Mouse (Mus musculus) ovary, adult 18-20 months (tissue): ENCODE results near the gene Pitpnm2.
"Not testable (repeated sequence)": the region's sequence is repeated elsewhere in the genome, so short reads cannot be mapped to it uniquely, and the experiment has no call there.

Source experiments
- DNase-seq: peaks from one replicate; pipeline ENCODE4 v3.0.0; 2022; ENCODE audit warnings: low spot score, mixed read lengths

The Pitpnm2 gene

GRCm38 (mm10) chr5:124221037-124221735 lies 28.4 kb downstream of the Pitpnm2 start:
- DNase-seq, result peak; percentile 80

- DNase-seq, result no peak
Measured at GRCm38 (mm10) chr5:124220551-124220950, 29.0 kb downstream of the Pitpnm2 start.

DNA sequence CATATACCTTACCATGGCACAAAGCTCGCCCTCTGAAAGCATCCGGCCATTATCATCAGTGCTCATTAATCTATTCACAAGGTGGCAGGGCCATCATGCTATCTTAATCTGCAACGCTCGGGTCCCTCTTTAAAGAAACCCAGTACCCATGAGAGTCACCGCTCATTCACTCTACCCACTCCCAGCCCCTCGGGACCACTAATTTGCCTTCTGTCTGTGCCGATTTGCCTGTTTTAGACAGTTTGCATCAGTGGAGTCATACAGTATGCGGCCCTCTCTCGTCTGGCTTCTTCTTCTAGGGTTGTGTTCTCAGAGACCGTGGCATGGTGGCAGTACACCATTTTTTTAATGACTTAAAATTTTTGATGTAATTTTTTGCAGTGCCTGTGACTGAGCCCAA lies 30.1 kb downstream of the Pitpnm2 start:
- no peak for DNase-seq

DNA sequence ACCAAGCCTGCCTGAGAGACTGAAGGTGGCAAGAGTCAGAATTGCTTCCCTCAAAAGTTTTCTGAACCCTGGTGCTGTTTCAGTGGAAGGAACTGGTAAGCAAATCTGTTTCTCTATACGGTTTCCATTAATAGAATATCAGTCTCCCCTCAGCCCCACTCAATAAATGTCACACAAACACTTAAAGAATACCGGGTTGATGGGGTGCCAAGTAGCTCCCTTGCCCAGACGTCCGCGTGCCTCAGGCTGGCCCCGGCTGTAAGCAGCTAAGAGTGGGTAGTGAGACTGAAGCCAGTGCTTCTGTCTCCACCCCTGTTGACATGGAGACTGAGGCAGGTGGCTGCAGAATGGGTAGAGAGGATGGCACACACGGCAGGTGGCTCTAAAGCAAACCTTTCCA lies 30.6 kb downstream of the Pitpnm2 start:
- DNase-seq, result no peak

DNA sequence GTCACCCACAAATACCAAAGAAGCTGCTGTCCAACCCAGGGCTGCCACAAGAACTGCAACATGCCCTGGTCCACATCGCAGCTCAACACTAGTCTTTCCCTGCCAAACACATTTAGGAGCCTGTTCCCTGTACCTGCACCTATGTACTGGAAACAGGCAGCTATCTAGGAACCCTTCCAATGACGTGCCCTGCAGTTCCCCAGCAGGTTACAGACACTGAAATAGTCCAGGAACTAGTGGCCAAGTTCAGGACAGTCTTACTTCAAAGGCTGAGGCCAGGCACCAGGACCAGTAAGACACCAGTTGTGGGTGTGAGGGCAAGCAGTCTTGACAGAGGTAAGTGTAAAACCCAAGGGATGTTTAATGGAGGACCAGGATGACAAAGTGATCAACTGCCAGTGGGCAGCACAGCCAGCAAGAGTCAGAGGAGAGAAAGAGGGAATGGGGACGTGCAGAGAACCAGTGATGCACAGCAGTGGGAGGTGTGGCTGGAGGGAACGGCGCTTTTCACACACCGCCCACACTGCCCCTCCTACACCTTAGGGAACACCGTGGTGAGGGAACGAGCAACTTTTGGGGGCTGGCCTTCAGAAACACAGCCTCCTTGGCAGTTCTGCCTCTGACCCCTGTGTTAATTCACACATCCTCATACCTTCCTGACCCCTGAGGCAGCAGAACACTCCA lies 31.9 kb downstream of the Pitpnm2 start:
- no peak for DNase-seq

DNA sequence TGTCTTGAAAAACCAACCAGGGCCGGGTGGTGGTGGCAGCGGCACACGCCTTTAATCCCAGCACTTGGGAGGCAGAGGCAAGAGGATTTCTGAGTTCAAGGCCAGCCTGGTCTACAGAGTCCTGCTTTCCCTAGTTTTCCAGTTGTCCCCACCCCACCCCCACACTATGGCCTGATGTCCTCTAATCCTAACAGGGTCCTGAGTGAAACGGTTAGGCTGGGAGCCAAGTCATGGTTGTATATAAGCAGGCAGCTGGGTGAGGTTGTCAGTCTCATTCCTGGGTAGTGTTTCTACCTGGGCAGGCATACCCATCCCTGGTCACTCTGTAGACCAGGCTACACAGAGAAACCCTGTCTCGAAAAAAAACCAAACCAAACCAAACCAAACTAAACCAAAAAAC lies 32.5 kb downstream of the Pitpnm2 start:
- not testable (repeated sequence) for DNase-seq

GRCm38 (mm10) chr5:124216403-124216802 lies 33.2 kb downstream of the Pitpnm2 start:
- no peak for DNase-seq

DNA sequence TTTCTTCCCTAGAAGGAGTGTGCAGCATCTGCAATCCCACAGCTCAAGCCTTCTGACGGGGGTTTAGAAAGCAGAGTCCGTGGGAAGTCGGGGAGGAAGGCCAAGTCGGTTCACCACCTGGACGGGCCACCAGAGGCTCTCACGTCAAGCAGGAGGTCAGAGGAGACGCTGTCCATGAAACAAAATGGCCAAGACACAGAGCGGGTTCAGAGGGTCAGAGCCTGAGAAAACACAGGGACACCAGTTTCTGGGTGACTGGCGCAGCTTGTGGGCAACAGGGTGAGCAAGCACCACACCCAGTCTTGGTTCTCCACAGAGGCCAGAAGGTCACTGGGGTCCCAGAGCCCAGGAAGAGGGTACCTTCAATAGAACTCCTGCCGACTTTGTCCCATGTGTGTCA lies 33.9 kb downstream of the Pitpnm2 start:
- DNase-seq, result no peak

- no peak for DNase-seq
Measured at GRCm38 (mm10) chr5:124214516-124215145, 34.9 kb downstream of the Pitpnm2 start.

DNA sequence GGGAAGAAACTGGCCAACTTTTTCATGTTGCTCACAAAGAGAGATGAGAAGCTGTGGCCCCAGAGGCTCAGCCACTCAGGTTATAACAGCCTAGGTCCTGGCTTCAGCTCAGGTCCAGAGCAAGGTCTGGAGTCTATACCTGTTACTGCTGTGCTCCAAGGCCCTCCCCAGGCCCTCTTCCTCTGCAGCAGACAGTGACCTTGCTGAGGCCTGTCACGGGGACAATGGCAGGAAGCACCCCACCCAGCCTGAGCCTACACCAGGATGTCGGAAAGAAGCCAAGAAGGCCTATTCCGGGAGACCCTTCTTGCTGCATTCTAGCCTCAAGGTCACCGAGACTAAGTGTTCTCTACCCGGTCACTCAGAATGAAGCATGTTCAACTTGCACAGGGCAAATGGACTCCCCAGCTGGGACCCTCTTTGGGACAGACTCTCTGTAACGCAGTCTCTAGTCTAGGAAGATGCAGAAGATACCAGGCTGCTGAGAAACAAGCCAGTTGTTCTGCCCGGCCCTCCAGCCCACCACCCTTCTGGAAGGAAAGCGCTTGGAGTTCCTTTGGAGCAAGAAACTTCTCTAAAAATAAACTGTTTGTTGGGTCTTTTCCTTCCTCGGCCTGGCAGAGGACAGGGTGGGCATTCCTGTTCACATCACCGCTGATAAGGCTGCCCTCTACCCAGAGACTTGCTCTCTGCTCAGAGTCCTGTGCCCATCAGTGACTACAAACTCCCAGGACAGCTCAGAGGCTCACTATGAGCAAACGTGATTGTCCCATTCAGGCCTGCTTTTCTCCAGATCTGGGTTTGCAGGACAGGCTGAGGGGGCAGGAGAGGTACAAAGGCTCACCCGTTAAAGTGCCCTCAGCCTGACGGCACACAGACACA lies 35.7 kb downstream of the Pitpnm2 start:
- peak; percentile 44 for DNase-seq

DNA sequence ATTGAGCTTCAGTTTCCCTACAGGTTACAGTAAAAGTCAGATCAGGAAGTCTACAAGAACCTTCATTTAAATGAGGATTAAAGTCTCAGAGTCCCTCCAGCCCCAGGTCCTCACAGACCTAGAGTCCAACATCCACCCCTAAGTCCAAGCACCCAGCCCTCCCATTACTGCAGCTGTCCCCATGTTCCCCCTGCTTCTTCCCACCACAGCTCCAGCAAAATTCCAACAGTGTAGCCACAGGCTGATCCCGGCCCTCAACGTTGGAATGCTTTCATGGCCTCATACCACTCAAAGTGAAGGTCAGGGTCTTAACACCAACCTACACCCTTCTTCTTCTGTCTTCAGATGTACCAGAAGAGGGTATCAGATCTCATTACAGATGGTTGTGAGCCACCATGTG lies 37.9 kb downstream of the Pitpnm2 start:
- DNase-seq, result no peak

- peak; percentile 77 for DNase-seq
Measured at GRCm38 (mm10) chr5:124211234-124211633, 38.3 kb downstream of the Pitpnm2 start.

- DNase-seq, result no peak
Measured at GRCm38 (mm10) chr5:124210281-124211016, 39.1 kb downstream of the Pitpnm2 start.

- DNase-seq, result no peak
Measured at GRCm38 (mm10) chr5:124209850-124210249, 39.7 kb downstream of the Pitpnm2 start.

DNA sequence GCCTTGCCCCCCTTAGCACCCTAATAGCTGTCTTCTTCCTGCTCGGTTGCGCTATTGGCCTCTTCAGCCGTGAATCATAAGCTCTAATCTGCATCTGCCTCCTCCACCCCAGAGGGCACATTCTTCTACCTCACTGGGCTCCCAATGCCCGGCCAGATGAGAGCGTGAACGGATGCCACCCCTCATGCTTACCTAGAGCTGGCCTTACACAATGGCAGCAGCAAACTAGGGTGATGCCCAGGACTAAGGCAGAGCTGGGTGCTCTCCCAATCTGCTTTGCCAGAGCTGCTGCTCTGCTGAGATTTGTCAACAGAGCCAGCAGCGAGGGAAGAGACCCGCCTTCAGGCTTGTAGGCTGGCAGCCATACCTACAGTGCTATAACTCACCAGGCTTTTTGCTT lies 41.5 kb downstream of the Pitpnm2 start:
- no peak for DNase-seq

DNA sequence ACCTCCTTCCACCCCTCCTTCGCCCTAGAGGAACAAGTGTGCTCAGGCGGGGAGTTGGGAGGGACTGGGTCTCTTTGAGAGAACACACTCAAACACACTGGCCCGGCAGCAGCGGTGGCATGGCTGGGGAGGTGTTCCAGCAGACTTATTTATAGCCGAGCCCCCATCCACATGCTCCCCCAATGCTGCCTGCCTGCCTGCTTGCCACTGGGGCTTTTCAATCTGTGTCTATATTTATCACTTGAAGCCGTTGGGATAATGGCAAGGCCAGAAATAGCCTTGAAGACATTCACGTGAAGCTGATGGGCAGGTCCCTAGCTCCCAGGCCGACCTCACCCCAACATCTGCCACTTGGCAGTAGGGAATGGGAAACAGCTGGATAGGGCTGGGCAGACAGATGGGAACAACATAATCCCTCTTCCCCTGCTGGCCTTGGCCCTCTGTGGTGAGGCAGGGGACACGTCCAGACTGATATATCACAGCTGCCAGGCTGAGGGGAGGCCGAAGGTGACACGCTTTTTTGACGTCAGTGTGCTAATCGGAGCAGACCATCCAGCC lies 43.0 kb downstream of the Pitpnm2 start:
- DNase-seq, result no peak

GRCm38 (mm10) chr5:124205809-124206380 lies 43.7 kb downstream of the Pitpnm2 start:
- DNase-seq, result no peak

DNA sequence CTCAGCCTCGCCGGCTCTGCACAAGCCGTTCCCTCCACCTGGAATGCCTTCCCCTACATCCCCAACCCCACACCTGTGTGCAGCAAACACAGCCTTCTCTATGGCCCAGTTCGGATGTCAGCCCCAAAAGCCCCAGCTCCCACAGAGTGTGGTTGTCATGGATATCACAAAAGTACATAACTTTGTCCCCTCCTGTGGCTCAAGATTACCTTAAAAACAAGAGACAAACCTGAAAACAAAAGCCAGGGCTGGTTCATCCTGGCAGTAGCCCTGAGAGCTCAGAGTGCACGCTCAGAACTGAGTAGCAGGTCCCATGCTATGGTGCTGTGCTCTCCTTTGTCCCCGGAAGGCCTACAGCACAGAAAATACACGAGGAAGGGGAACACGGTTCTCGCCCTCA lies 44.3 kb downstream of the Pitpnm2 start:
- DNase-seq, result no peak

DNA sequence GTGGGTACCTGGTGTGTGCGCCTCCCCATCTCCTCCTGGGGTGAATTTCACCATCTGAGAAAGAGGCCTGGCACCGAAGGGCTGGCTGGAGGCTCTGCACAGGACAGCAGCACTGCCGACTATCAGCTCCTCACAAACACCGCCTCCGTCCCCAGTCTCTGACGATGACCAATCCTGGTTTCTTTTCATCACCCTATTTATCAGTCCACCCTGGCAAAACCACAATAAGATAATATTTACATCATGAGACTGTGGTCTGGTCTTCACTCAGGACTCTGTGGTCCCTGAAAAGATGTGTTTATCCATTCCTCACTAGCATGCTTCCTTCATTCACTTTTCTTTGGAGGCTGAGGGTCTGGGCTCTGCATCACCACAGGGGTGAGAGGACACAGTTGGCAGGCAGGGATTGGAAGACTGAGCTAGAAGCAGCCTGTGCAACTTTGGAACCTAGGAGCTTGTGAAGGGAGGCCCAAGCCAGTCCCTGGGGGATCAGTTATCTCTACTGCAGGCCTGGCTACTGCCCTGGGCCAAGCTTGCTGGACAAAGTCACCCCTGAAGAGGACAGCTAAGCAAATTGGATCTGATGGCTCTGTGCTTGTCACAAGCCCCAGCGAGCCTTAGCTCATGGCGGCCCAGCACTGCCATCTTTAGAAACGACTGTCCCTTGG lies 45.3 kb downstream of the Pitpnm2 start:
- DNase-seq, result no peak

GRCm38 (mm10) chr5:124203251-124203650 lies 46.3 kb downstream of the Pitpnm2 start:
- no peak for DNase-seq
